Mouse (Mus musculus) MEL (cell line): Measurements from ENCODE around the gene Srpk3. TPM values are rescaled to one million over a fixed set of nuclear protein-coding genes. Genes with fewer than 3 reads are reported as not detected.

Experiments
- DNase-seq: peaks from one replicate; pipeline ENCODE4 v3.0.0; 2011; ENCODE audit warnings: low read depth, low spot score
- H3K27ac ChIP-seq: 2 replicates; pipeline ENCODE4 v1.5.1; 2012; ENCODE audit warnings: low read depth, mild to moderate bottlenecking, control low read depth, low read length, moderate library complexity; ENCODE audit not compliant: control insufficient read depth
- H3K27me3 ChIP-seq, 2 experiments: fragments of 150-350 bp in 1 of 2; sonication (generic) in 1 of 2; 2 replicates each; pipeline ENCODE4 v1.6.1; 2012; ENCODE audit warnings: low read length in 2 of 2, mild to moderate bottlenecking in 2 of 2, improper control_type of control experiment in 1 of 2, moderate library complexity in 1 of 2; ENCODE audit not compliant: insufficient read depth in 2 of 2, control insufficient read depth in 1 of 2
- H3K36me3 ChIP-seq, 2 experiments: 2 replicates each; pipeline ENCODE4 v1.6.1; 2012 to 2014; ENCODE audit warnings: low read length in 2 of 2, improper control_type of control experiment in 1 of 2, inconsistent platforms in 1 of 2, mild to moderate bottlenecking in 1 of 2; ENCODE audit not compliant: insufficient read depth in 2 of 2, control insufficient read depth in 1 of 2
- H3K4me1 ChIP-seq, 2 experiments: fragments of 150-350 bp in 1 of 2; sonication (generic) in 1 of 2; 2 replicates each; pipeline ENCODE4 v1.6.1; 2012; ENCODE audit warnings: low read length in 2 of 2, improper control_type of control experiment in 1 of 2, mild to moderate bottlenecking in 1 of 2; ENCODE audit not compliant: insufficient read depth in 2 of 2, control insufficient read depth in 1 of 2
- H3K4me3 ChIP-seq, 2 experiments: fragments of 150-350 bp in 1 of 2; sonication (generic) in 1 of 2; 2 replicates each; pipeline ENCODE4 v1.5.1; 2012; ENCODE audit warnings: low read depth in 2 of 2, low read length in 2 of 2, mild to moderate bottlenecking in 2 of 2, moderate library complexity in 2 of 2, control low read depth in 1 of 2, improper control_type of control experiment in 1 of 2; ENCODE audit not compliant: control insufficient read depth in 1 of 2, insufficient read depth in 1 of 2
- H3K79me2 ChIP-seq: 2 replicates; pipeline ENCODE4 v1.6.1; 2012; ENCODE audit warnings: mild to moderate bottlenecking, low read length, moderate library complexity; ENCODE audit not compliant: control insufficient read depth, poor library complexity, insufficient read depth
- H3K9ac ChIP-seq: 2 replicates; pipeline ENCODE4 v1.6.1; 2012; ENCODE audit warnings: low read depth, mild to moderate bottlenecking, control low read depth, low read length, moderate library complexity; ENCODE audit not compliant: control insufficient read depth, poor library complexity, severe bottlenecking
- H3K9me3 ChIP-seq: fragments of 150-350 bp; sonication (generic); replicated peaks from 2 replicates; pipeline ENCODE4 v1.6.1; 2012; ENCODE audit warnings: mild to moderate bottlenecking, low read length, improper control_type of control experiment, moderate library complexity; ENCODE audit not compliant: insufficient read depth
- E2F4 ChIP-seq: IDR thresholded peaks from 2 replicates; pipeline ENCODE4 v1.6.1; 2011; ENCODE audit warnings: low read depth, low read length, improper control_type of control experiment, borderline replicate concordance
- EP300 ChIP-seq, 2 experiments: IDR thresholded peaks; 2 replicates each; pipeline ENCODE4 v1.6.1; 2011; ENCODE audit warnings: improper control_type of control experiment in 2 of 2, low read length in 2 of 2, low read depth in 1 of 2, mild to moderate bottlenecking in 1 of 2
- GATA1 ChIP-seq: IDR thresholded peaks from 2 replicates; pipeline ENCODE4 v1.6.1; 2011; ENCODE audit warnings: low read depth, low read length, improper control_type of control experiment
- MAFK ChIP-seq: IDR thresholded peaks from 2 replicates; pipeline ENCODE4 v1.6.1; 2011; ENCODE audit warnings: low read depth, mild to moderate bottlenecking, low read length, improper control_type of control experiment, borderline replicate concordance
- MEF2A ChIP-seq: IDR thresholded peaks from 2 replicates; pipeline ENCODE4 v1.6.1; 2014; ENCODE audit warnings: low read depth, mild to moderate bottlenecking, inconsistent platforms, low read length, improper control_type of control experiment; ENCODE audit not compliant: poor library complexity, insufficient replicate concordance, severe bottlenecking; ENCODE audit errors: extremely low read depth
- NRF1 ChIP-seq: IDR thresholded peaks from 2 replicates; pipeline ENCODE4 v1.6.1; 2014; ENCODE audit warnings: low read depth, mild to moderate bottlenecking, inconsistent platforms, low read length, improper control_type of control experiment, moderate library complexity; ENCODE audit not compliant: poor library complexity, insufficient read depth, severe bottlenecking
- POLR2A ChIP-seq, 2 experiments: IDR thresholded peaks; 2 replicates each; pipeline ENCODE4 v1.6.1; 2011 to 2012; ENCODE audit warnings: low read length in 2 of 2, mild to moderate bottlenecking in 2 of 2, control low read depth in 1 of 2, improper control_type of control experiment in 1 of 2, low read depth in 1 of 2, moderate library complexity in 1 of 2; ENCODE audit not compliant: control insufficient read depth in 1 of 2, insufficient read depth in 1 of 2, poor library complexity in 1 of 2
- POLR2AphosphoS5 ChIP-seq: IDR thresholded peaks from 2 replicates; pipeline ENCODE4 v1.6.1; 2012; ENCODE audit warnings: low read depth, borderline replicate concordance, mild to moderate bottlenecking, inconsistent platforms, low read length, moderate library complexity, mixed read lengths
- RAD21 ChIP-seq: IDR thresholded peaks from 2 replicates; pipeline ENCODE4 v1.6.1; 2011; ENCODE audit warnings: mild to moderate bottlenecking, low read depth, low read length, improper control_type of control experiment
- polyA plus RNA-seq, 2 experiments: library from polyadenylated mRNA; stranded (reverse) in 1 of 2; unstranded in 1 of 2; fragments of >175 nt in 1 of 2; fragments of >200 nt in 1 of 2; gene quantifications; 2 replicates each; pipeline versions ENCODE4 v1.2.1 to v1.2.4; 2012; ENCODE audit warnings: low replicate concordance in 2 of 2, low read depth in 1 of 2; ENCODE audit not compliant: insufficient read length in 2 of 2, insufficient read depth in 1 of 2, missing spikeins in 1 of 2
- total RNA-seq: library from RNA; depleted of rRNA; stranded (reverse); fragments of 300-350 nt; gene quantifications from 2 replicates; pipeline ENCODE4 v1.2.3, GENCODE M21; 2012; rRNA removed

The Srpk3 gene
- total and polyA plus RNA-seq, 3 experiments: 0.17 to 0.31 TPM; not detected in 1

- Histone ChIP-seq H3K36me3 (no peaks in the 10 kb centered on the region), H3K27ac (no peak overlapping the region), H3K27me3 (no peaks in the 10 kb centered on the region; a peak in 1 of 4 replicates), H3K9ac (no peak overlapping the region), H3K79me2 (no peaks in the 10 kb centered on the region; the same call in 1 of the 2 replicates), H3K4me1 (no peaks in the 10 kb centered on the region; a peak in 1 of 4 replicates), H3K9me3 (no peaks in the 10 kb centered on the region), H3K4me3 (no peak overlapping the region)
- TF ChIP-seq GATA1 (no peak), POLR2AphosphoS5 (no peak), EP300 (IDR thresholded peaks at IDR 0.05; ENCODE audit: low read depth in 1 of 2, low read length in 2 of 2) (no peak), MAFK (no peak), MEF2A (no peak), RAD21 (no peak), E2F4 (no peak)
- DNase-seq: no peak
Measured at GRCm38 (mm10) chrX:73823747-73824146, 49.5 kb downstream of the Srpk3 start.

GRCm38 (mm10) chrX:73824185-73825151 lies 50.3 kb downstream of the Srpk3 start, which contains the start of gene Pdzd4:
TSS of gene Pdzd4 (minus strand) at chrX:73824969.
- peak within 1 kb of the TSS; percentile 55 to 61; a peak in 3 of 4 replicates for H3K4me3 ChIP-seq
- DNase-seq: peak; percentile 30
- H3K4me1 ChIP-seq: no peaks in the 10 kb centered on the region; a peak in 1 of 4 replicates
- H3K27me3 ChIP-seq: no peaks in the 10 kb centered on the region; a peak in 1 of 4 replicates
- no peak for TF ChIP-seq POLR2A (IDR thresholded peaks at IDR 0.05; ENCODE audit: control insufficient read depth in 1 of 2, insufficient read depth in 1 of 2, low read depth in 1 of 2, low read length in 2 of 2, poor library complexity in 1 of 2)
- peak; percentile 67 for TF ChIP-seq NRF1
- H3K36me3 ChIP-seq: no peaks in the 10 kb centered on the region
- H3K79me2 ChIP-seq: no peaks in the 10 kb centered on the region; the same call in 1 of the 2 replicates
- no peak within 1 kb of the TSS for H3K27ac ChIP-seq
- H3K9me3 ChIP-seq: no peaks in the 10 kb centered on the region
- H3K9ac ChIP-seq: peak within 1 kb of the TSS; percentile 71

Other genes starting within 250 kb of the Srpk3 start
- 3.4 and 4.7 TPM in 2 replicates for gene Dusp9, start 135.0 kb upstream of the Srpk3 start, total RNA-seq
- gene Dusp9, start 135.0 kb upstream of the Srpk3 start, polyA plus RNA-seq: 1 to 10 TPM in 1 of 2 experiments, not detected in 1; 5.2 TPM
- gene Pnck, start 114.3 kb upstream of the Srpk3 start, total RNA-seq: not detected in 2 replicates
- gene Pnck, start 114.3 kb upstream of the Srpk3 start, polyA plus RNA-seq: under 1 TPM in 1 of 2 experiments, not detected in 1; 0.11 TPM
- gene Slc6a8, start 101.3 kb upstream of the Srpk3 start, total RNA-seq: 4.9 and 5.4 TPM in 2 replicates
- 10 to 100 TPM in 1 of 2 experiments, not detected in 1; 11.9 TPM for gene Slc6a8, start 101.3 kb upstream of the Srpk3 start, polyA plus RNA-seq
- 156 and 164 TPM in 2 replicates for gene Bcap31, start 58.2 kb upstream of the Srpk3 start, total RNA-seq
- 100 to 1,000 TPM in 1 of 2 experiments, not detected in 1; 214 TPM for gene Bcap31, start 58.2 kb upstream of the Srpk3 start, polyA plus RNA-seq
- gene Abcd1, start 57.8 kb upstream of the Srpk3 start, total RNA-seq: 4.8 and 5.4 TPM in 2 replicates
- 10 to 100 TPM in 1 of 2 experiments, not detected in 1; 17.3 TPM for gene Abcd1, start 57.8 kb upstream of the Srpk3 start, polyA plus RNA-seq
- not detected in 2 replicates for gene Plxnb3, start 17.3 kb upstream of the Srpk3 start, total RNA-seq
- gene Plxnb3, start 17.3 kb upstream of the Srpk3 start, polyA plus RNA-seq: under 1 TPM in 1 of 2 experiments, not detected in 1; 0.10 TPM
- 232 and 248 TPM in 2 replicates for gene Idh3g, start 12.5 kb downstream of the Srpk3 start, total RNA-seq
- 100 to 1,000 TPM in 1 of 2 experiments, not detected in 1; 296 TPM for gene Idh3g, start 12.5 kb downstream of the Srpk3 start, polyA plus RNA-seq
- gene Ssr4, start 12.6 kb downstream of the Srpk3 start, total RNA-seq: 256 and 283 TPM in 2 replicates
- 100 to 1,000 TPM in 1 of 2 experiments, not detected in 1; 343 TPM for gene Ssr4, start 12.6 kb downstream of the Srpk3 start, polyA plus RNA-seq
- gene Pdzd4, start 50.6 kb downstream of the Srpk3 start, total RNA-seq: 0.46 and 0.49 TPM in 2 replicates
- gene Pdzd4, start 50.6 kb downstream of the Srpk3 start, polyA plus RNA-seq: 1 to 10 TPM in 1 of 2 experiments, not detected in 1; 2.7 TPM
- 0.10 and 0.35 TPM in 2 replicates for gene Avpr2, start 117.7 kb downstream of the Srpk3 start, total RNA-seq
- under 1 TPM in 1 of 2 experiments, not detected in 1; 0.49 TPM for gene Avpr2, start 117.7 kb downstream of the Srpk3 start, polyA plus RNA-seq
- 0.52 and 0.73 TPM in 2 replicates for gene L1cam, start 121.7 kb downstream of the Srpk3 start, total RNA-seq
- under 1 TPM in 1 of 2 experiments, not detected in 1; 0.96 TPM for gene L1cam, start 121.7 kb downstream of the Srpk3 start, polyA plus RNA-seq
- gene Arhgap4, start 147.5 kb downstream of the Srpk3 start, total RNA-seq: 9.6 and 10.3 TPM in 2 replicates
- 10 to 100 TPM in 1 of 2 experiments, not detected in 1; 24.5 TPM for gene Arhgap4, start 147.5 kb downstream of the Srpk3 start, polyA plus RNA-seq
- gene Naa10, start 147.5 kb downstream of the Srpk3 start, total RNA-seq: 155 and 174 TPM in 2 replicates
- 100 to 1,000 TPM; 253 to 417 TPM for gene Naa10, start 147.5 kb downstream of the Srpk3 start, polyA plus RNA-seq
- gene Renbp, start 156.4 kb downstream of the Srpk3 start, total RNA-seq: 18.8 and 22.7 TPM in 2 replicates
- 10 to 100 TPM in 1 of 2 experiments, not detected in 1; 38.0 TPM for gene Renbp, start 156.4 kb downstream of the Srpk3 start, polyA plus RNA-seq
- 53.6 and 60.0 TPM in 2 replicates for gene Hcfc1, start 192.0 kb downstream of the Srpk3 start, total RNA-seq
- gene Hcfc1, start 192.0 kb downstream of the Srpk3 start, polyA plus RNA-seq: 100 to 1,000 TPM in 1 of 2 experiments, 10 to 100 TPM in 1; 40.8 to 146 TPM
- gene Irak1, start 249.5 kb downstream of the Srpk3 start, total RNA-seq: 30.1 and 33.7 TPM in 2 replicates
- gene Irak1, start 249.5 kb downstream of the Srpk3 start, polyA plus RNA-seq: 100 to 1,000 TPM in 1 of 2 experiments, not detected in 1; 106 TPM